Comparison of ENCODE assay signal across 35 mouse cellular contexts in the genomic region with DNA sequence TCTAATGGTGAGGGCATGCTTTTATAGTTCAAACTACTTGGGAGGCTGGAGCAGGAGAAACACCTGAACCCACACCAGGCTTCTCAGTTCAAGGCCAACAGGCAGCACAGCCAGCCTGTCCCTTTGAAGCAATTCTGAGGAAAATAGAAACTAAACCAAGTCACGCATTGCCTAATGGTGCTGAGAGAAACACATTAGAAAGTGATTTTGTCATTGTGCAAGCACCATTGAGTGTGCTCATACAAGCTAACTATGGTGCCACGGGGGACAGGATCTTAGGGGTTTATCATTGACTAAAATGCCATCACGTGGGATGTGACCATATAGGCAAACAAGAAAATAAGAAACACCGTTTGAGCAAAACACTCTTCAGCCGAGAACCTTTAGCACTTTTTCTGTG.
"Had no signal": no experiment of that assay in that cellular context is flagged by ENCODE, and none has a peak within 500 bp of the region (broad histone marks: within the 10 kb centered on the region; RNA-seq: fewer than 3 reads in every experiment).

No protein-coding gene starts in this region.

- H3K4me3 ChIP-seq: heart, embryonic 10.5 days; heart, embryonic 12.5 days; heart, embryonic 13.5 days; heart, embryonic 15.5 days; hindbrain, embryonic 10.5 days; hindbrain, embryonic 12.5 days; hindbrain, embryonic 13.5 days; hindbrain, embryonic 15.5 days; intestine, embryonic 15.5 days; kidney, embryonic 15.5 days; layer of hippocampus, adult 2 months had no signal

- H3K9me3 ChIP-seq: heart, embryonic 10.5 days; heart, embryonic 12.5 days; heart, embryonic 13.5 days; heart, embryonic 15.5 days; hindbrain, embryonic 10.5 days; hindbrain, embryonic 12.5 days; hindbrain, embryonic 13.5 days; hindbrain, embryonic 15.5 days; intestine, embryonic 15.5 days; kidney, embryonic 15.5 days had no signal

- H3K4me2 ChIP-seq: heart, embryonic 11.5 days; heart, embryonic 12.5 days; heart, embryonic 13.5 days; heart, embryonic 15.5 days; hindbrain, embryonic 12.5 days; hindbrain, embryonic 13.5 days; hindbrain, embryonic 14.5 days; hindbrain, embryonic 15.5 days; intestine, embryonic 15.5 days; kidney, embryonic 15.5 days had no signal

- H3K27me3 ChIP-seq: heart, embryonic 12.5 days; heart, embryonic 15.5 days; hindbrain, embryonic 12.5 days; hindbrain, embryonic 13.5 days; hindbrain, embryonic 15.5 days; intestine, embryonic 15.5 days; kidney, embryonic 15.5 days had no signal

- H3K9ac ChIP-seq: heart, embryonic 12.5 days; heart, embryonic 13.5 days; heart, embryonic 15.5 days; hindbrain, embryonic 12.5 days; hindbrain, embryonic 13.5 days; hindbrain, embryonic 14.5 days; hindbrain, embryonic 15.5 days; intestine, embryonic 15.5 days; kidney, embryonic 15.5 days had no signal

- H3K4me1 ChIP-seq: heart, embryonic 10.5 days; heart, embryonic 12.5 days; heart, embryonic 13.5 days; heart, embryonic 15.5 days; hindbrain, embryonic 10.5 days; hindbrain, embryonic 12.5 days; hindbrain, embryonic 15.5 days; intestine, embryonic 15.5 days; kidney, embryonic 15.5 days had no signal

- ATAC-seq: hindbrain, embryonic 16.5 days; hindbrain, postnatal 0 days; inflammation-experienced regulatory T-cells, adult 6 months; intestine, embryonic 15.5 days; intestine, embryonic 16.5 days; intestine, postnatal 0 days had no signal

- H3K27ac ChIP-seq: heart, embryonic 10.5 days; heart, embryonic 13.5 days; heart, embryonic 15.5 days; hindbrain, embryonic 10.5 days; hindbrain, embryonic 12.5 days; hindbrain, embryonic 13.5 days; hindbrain, embryonic 14.5 days; hindbrain, embryonic 15.5 days; hindbrain, postnatal 0 days; intestine, embryonic 15.5 days; kidney, embryonic 15.5 days; kidney, postnatal 0 days; layer of hippocampus, adult 2 months had no signal

- DNase-seq: heart, postnatal 10 days; heart, postnatal 14 days; heart, postnatal 36 days; heart, postnatal 4 days; kidney, adult 11 months; kidney, adult 18-20 months; kidney, adult 2 months; kidney, adult 8-10 months; kidney, adult 9 months; kidney, postnatal 10 days; kidney, postnatal 14 days; kidney, postnatal 25 days; kidney, postnatal 36 days; kidney, postnatal 4 days; layer of hippocampus, adult 9-11 months; layer of hippocampus, postnatal 36 days had no signal

- H3K36me3 ChIP-seq: heart, embryonic 10.5 days; heart, embryonic 12.5 days; heart, embryonic 13.5 days; heart, embryonic 15.5 days; hindbrain, embryonic 10.5 days; hindbrain, embryonic 12.5 days; hindbrain, embryonic 13.5 days; hindbrain, embryonic 15.5 days; intestine, embryonic 15.5 days; kidney, embryonic 15.5 days had no signal
